Mouse (Mus musculus): ENCODE data around the gene Mboat1.
A peak's percentile ranks its signal among the peaks of the same experiment; 100 is the strongest.

Mboat1 gene

GRCm38 (mm10) chr13:30136243-30136922 is at the start of gene Mboat1:
Gene Mboat1, plus strand, starts transcription at chr13:30136489.
- peak; percentile 41 for DNase-seq (ENCODE audit: low read depth, low spot score)

- no peak for DNase-seq (ENCODE audit: low read depth, low spot score)
Measured at GRCm38 (mm10) chr13:30093086-30093485, 43.2 kb upstream of the Mboat1 start.

GRCm38 (mm10) chr13:30095851-30096250 is 40.4 kb upstream of the Mboat1 start:
- DNase-seq (ENCODE audit: low read depth, low spot score) = no peak

- DNase-seq (ENCODE audit: low read depth, low spot score) = no peak
Measured at GRCm38 (mm10) chr13:30096536-30096935, 39.8 kb upstream of the Mboat1 start.

- no peak for DNase-seq (ENCODE audit: low read depth, low spot score)
Measured at GRCm38 (mm10) chr13:30109001-30109600, 27.2 kb upstream of the Mboat1 start.

- no peak for DNase-seq (ENCODE audit: low read depth, low spot score)
Measured at GRCm38 (mm10) chr13:30115792-30116191, 20.5 kb upstream of the Mboat1 start.

- DNase-seq (ENCODE audit: low read depth, low spot score) = no peak
Measured at GRCm38 (mm10) chr13:30136923-30137629, 787 bp downstream of the Mboat1 start.

GRCm38 (mm10) chr13:30137951-30138350 is 1.7 kb downstream of the Mboat1 start:
- DNase-seq (ENCODE audit: low read depth, low spot score) = no peak

- no peak for DNase-seq (ENCODE audit: low read depth, low spot score)
Measured at GRCm38 (mm10) chr13:30140149-30140548, 3.9 kb downstream of the Mboat1 start.

GRCm38 (mm10) chr13:30140646-30141045 is 4.4 kb downstream of the Mboat1 start:
- DNase-seq (ENCODE audit: low read depth, low spot score) = no peak

- DNase-seq (ENCODE audit: low read depth, low spot score) = peak; percentile 53
Measured at GRCm38 (mm10) chr13:30141996-30142395, 5.7 kb downstream of the Mboat1 start.

GRCm38 (mm10) chr13:30146468-30146867 is 10.2 kb downstream of the Mboat1 start:
- no peak for DNase-seq (ENCODE audit: low read depth, low spot score)

- DNase-seq (ENCODE audit: low read depth, low spot score) = no peak
Measured at GRCm38 (mm10) chr13:30154264-30154663, 18.0 kb downstream of the Mboat1 start.

GRCm38 (mm10) chr13:30159626-30160025 is 23.3 kb downstream of the Mboat1 start:
- no peak for DNase-seq (ENCODE audit: low read depth, low spot score)

- no peak for DNase-seq (ENCODE audit: low read depth, low spot score)
Measured at GRCm38 (mm10) chr13:30163521-30163920, 27.2 kb downstream of the Mboat1 start.

GRCm38 (mm10) chr13:30166138-30167090 is 30.1 kb downstream of the Mboat1 start:
- no peak for DNase-seq (ENCODE audit: low read depth, low spot score)

GRCm38 (mm10) chr13:30167499-30167898 is 31.2 kb downstream of the Mboat1 start:
- DNase-seq (ENCODE audit: low read depth, low spot score) = no peak

GRCm38 (mm10) chr13:30168803-30169202 is 32.5 kb downstream of the Mboat1 start:
- no peak for DNase-seq (ENCODE audit: low read depth, low spot score)

GRCm38 (mm10) chr13:30170061-30170460 is 33.8 kb downstream of the Mboat1 start:
- DNase-seq (ENCODE audit: low read depth, low spot score) = no peak

- no peak for DNase-seq (ENCODE audit: low read depth, low spot score)
Measured at GRCm38 (mm10) chr13:30174586-30174985, 38.3 kb downstream of the Mboat1 start.

GRCm38 (mm10) chr13:30177356-30177755 is 41.1 kb downstream of the Mboat1 start:
- DNase-seq (ENCODE audit: low read depth, low spot score) = no peak

GRCm38 (mm10) chr13:30185549-30185948 is 49.3 kb downstream of the Mboat1 start:
- DNase-seq (ENCODE audit: low read depth, low spot score) = no peak
